ENCODE assay signal across 1 mouse cellular context in genomic region chr5:113846656-113847055, GRCm38 (mm10).
A peak's percentile ranks its signal among the peaks of the same experiment; 100 is the strongest.
TF ChIP-seq lines count a peak whose summit lies in the region.

No protein-coding gene starts in this region.

TF ChIP-seq in MEL, 35 proteins besides CTCF, POLR2A, EP300 and RAD21 (continued from another document):
- TF ChIP-seq ETS1 (IDR thresholded peaks at IDR 0.05; ENCODE audit: low read depth, low read length) = 0 out of 2 replicates have a peak, but pooled peaks have one; percentile 14
- TF ChIP-seq NELFE (IDR thresholded peaks at IDR 0.05; ENCODE audit: low read depth, low read length) = no peak
- TF ChIP-seq GATA1 (IDR thresholded peaks at IDR 0.05; ENCODE audit: low read depth, low read length) = peak; percentile 50
- no peak for TF ChIP-seq ELF1 (IDR thresholded peaks at IDR 0.05; ENCODE audit: low read depth, low read length)
- TF ChIP-seq MAX (IDR thresholded peaks at IDR 0.05; ENCODE audit: low read length) = peak; percentile 23; the same call in 1 of the 2 replicates
- TF ChIP-seq JUND (IDR thresholded peaks at IDR 0.05; ENCODE audit: low read depth, low read length) = no peak
- peak; percentile 51 for TF ChIP-seq TAL1 (IDR thresholded peaks at IDR 0.05; ENCODE audit: low read length)
- no peak for TF ChIP-seq E2F4 (IDR thresholded peaks at IDR 0.05; ENCODE audit: borderline replicate concordance, low read depth, low read length)
- TF ChIP-seq ZNF384 (IDR thresholded peaks at IDR 0.05; ENCODE audit: low read depth, low read length) = no peak
- peak; percentile 77 for TF ChIP-seq TCF12 (IDR thresholded peaks at IDR 0.05; ENCODE audit: low read depth, low read length)
TF ChIP-seq in MEL: peak in this region for 5.
